Mouse (Mus musculus) CH12.LX (cell line): ENCODE measurements around the gene Syk. TPM values are rescaled to one million over a fixed set of nuclear protein-coding genes. Genes with fewer than 3 reads are reported as not detected.

ENCODE experiments used
- DNase-seq: peaks from one replicate; pipeline ENCODE4 v3.0.0-alpha.2; 2013; ENCODE audit errors: extremely low read depth
- H3K27ac ChIP-seq: 2 replicates; pipeline ENCODE4 v1.5.1; 2012; ENCODE audit warnings: low read depth, mild to moderate bottlenecking, control low read depth, moderate library complexity; ENCODE audit not compliant: insufficient read depth
- H3K27me3 ChIP-seq: replicated peaks from 2 replicates; pipeline ENCODE3; 2012; ENCODE audit warnings: inconsistent platforms
- H3K36me3 ChIP-seq, 2 experiments: replicated peaks in 1 of 2; 2 replicates each; pipeline versions ENCODE3 to v1.6.1; 2012; ENCODE audit warnings: inconsistent platforms in 1 of 2, low read length in 1 of 2, mild to moderate bottlenecking in 1 of 2, mixed read lengths in 1 of 2, moderate library complexity in 1 of 2; ENCODE audit not compliant: control insufficient read depth in 1 of 2, insufficient read depth in 1 of 2
- H3K4me1 ChIP-seq, 2 experiments: 2 replicates each; pipeline ENCODE4 v1.6.1; 2012; ENCODE audit warnings: inconsistent platforms in 1 of 2, moderate library complexity in 1 of 2; ENCODE audit not compliant: insufficient read depth in 2 of 2, control insufficient read depth in 1 of 2
- H3K4me2 ChIP-seq: 2 replicates; pipeline ENCODE4 v1.6.1; 2012; ENCODE audit warnings: low read depth, mild to moderate bottlenecking, control low read depth; ENCODE audit not compliant: poor library complexity, insufficient read depth, severe bottlenecking
- H3K4me3 ChIP-seq, 3 experiments: fragments of 150-350 bp in 1 of 3; sonication (generic) in 1 of 3; replicated peaks in 1 of 3; 2 replicates each; pipeline versions ENCODE3 to v1.5.1; 2011 to 2012; ENCODE audit warnings: low read depth in 2 of 3, low read length in 2 of 3, mild to moderate bottlenecking in 2 of 3, moderate library complexity in 2 of 3, control low read depth in 1 of 3, improper control_type of control experiment in 1 of 3, inconsistent platforms in 1 of 3, mixed read lengths in 1 of 3; ENCODE audit not compliant: poor library complexity in 1 of 3
- H3K79me2 ChIP-seq: replicated peaks from 2 replicates; pipeline ENCODE4 v1.6.1; 2012; ENCODE audit warnings: mild to moderate bottlenecking, moderate library complexity; ENCODE audit not compliant: control insufficient read depth, poor library complexity, insufficient read depth, severe bottlenecking; ENCODE audit errors: extremely low read depth
- H3K9ac ChIP-seq: 2 replicates; pipeline ENCODE4 v1.6.1; 2012; ENCODE audit warnings: low read depth, mild to moderate bottlenecking, control low read depth, moderate library complexity; ENCODE audit not compliant: insufficient read depth
- H3K9me3 ChIP-seq: replicated peaks from 2 replicates; pipeline ENCODE3; 2012; ENCODE audit warnings: low read length, inconsistent platforms, mixed read lengths
- BHLHE40 ChIP-seq: IDR thresholded peaks from 2 replicates; pipeline ENCODE4 v1.6.1; 2011; ENCODE audit warnings: mild to moderate bottlenecking, low read depth, low read length, improper control_type of control experiment
- CHD1 ChIP-seq: IDR thresholded peaks from 2 replicates; pipeline ENCODE4 v1.6.1; 2012; ENCODE audit warnings: low read depth, low read length, improper control_type of control experiment, inconsistent platforms
- CHD2 ChIP-seq: IDR thresholded peaks from 2 replicates; pipeline ENCODE4 v1.6.1; 2011; ENCODE audit warnings: low read length, improper control_type of control experiment
- CTCF ChIP-seq, 2 experiments: IDR thresholded peaks in 1 of 2; conservative IDR thresholded peaks in 1 of 2; 2 replicates each; pipeline ENCODE4 v1.5.1; 2011 to 2012; ENCODE audit warnings: low read depth in 2 of 2, low read length in 2 of 2, improper control_type of control experiment in 1 of 2, inconsistent platforms in 1 of 2, mild to moderate bottlenecking in 1 of 2, moderate library complexity in 1 of 2
- ELF1 ChIP-seq: IDR thresholded peaks from 2 replicates; pipeline ENCODE4 v1.6.1; 2014; ENCODE audit warnings: low read depth, mild to moderate bottlenecking, inconsistent platforms, low read length, improper control_type of control experiment
- EP300 ChIP-seq: IDR thresholded peaks from 2 replicates; pipeline ENCODE4 v1.6.1; 2011; ENCODE audit warnings: low read length, improper control_type of control experiment
- ETS1 ChIP-seq: conservative IDR thresholded peaks from 2 replicates; pipeline ENCODE4 v1.6.1; 2012; ENCODE audit warnings: low read depth, mild to moderate bottlenecking, inconsistent platforms, low read length, improper control_type of control experiment, moderate library complexity
- HCFC1 ChIP-seq: IDR thresholded peaks from 2 replicates; pipeline ENCODE4 v1.6.1; 2012; ENCODE audit warnings: low read depth, mild to moderate bottlenecking, inconsistent platforms, low read length, improper control_type of control experiment
- IRF4 ChIP-seq: IDR thresholded peaks from 2 replicates; pipeline ENCODE4 v1.6.1; 2014; ENCODE audit warnings: low read depth, mild to moderate bottlenecking, inconsistent platforms, low read length, improper control_type of control experiment
- JUN ChIP-seq: IDR thresholded peaks from 2 replicates; pipeline ENCODE4 v1.6.1; 2011; ENCODE audit warnings: low read depth, mild to moderate bottlenecking, low read length, improper control_type of control experiment, moderate library complexity; ENCODE audit not compliant: insufficient read depth
- JUND ChIP-seq: conservative IDR thresholded peaks from 2 replicates; pipeline ENCODE4 v1.6.1; 2011; ENCODE audit warnings: low read depth, low read length, improper control_type of control experiment
- KAT2A ChIP-seq: IDR thresholded peaks from 2 replicates; pipeline ENCODE4 v1.6.1; 2012; ENCODE audit warnings: low read length, improper control_type of control experiment, inconsistent platforms; ENCODE audit not compliant: insufficient replicate concordance
- MAX ChIP-seq: IDR thresholded peaks from 2 replicates; pipeline ENCODE4 v1.6.1; 2011; ENCODE audit warnings: low read length, improper control_type of control experiment
- MEF2A ChIP-seq: IDR thresholded peaks from 2 replicates; pipeline ENCODE4 v1.6.1; 2014; ENCODE audit warnings: low read depth, mild to moderate bottlenecking, inconsistent platforms, low read length, improper control_type of control experiment, borderline replicate concordance
- MXI1 ChIP-seq: IDR thresholded peaks from 2 replicates; pipeline ENCODE4 v1.6.1; 2011; ENCODE audit warnings: mild to moderate bottlenecking, low read depth, low read length, improper control_type of control experiment
- MYC ChIP-seq: IDR thresholded peaks from 2 replicates; pipeline ENCODE4 v1.6.1; 2011; ENCODE audit warnings: low read depth, mild to moderate bottlenecking, improper control_type of control experiment, low read length
- NRF1 ChIP-seq: IDR thresholded peaks from 2 replicates; pipeline ENCODE4 v1.6.1; 2014; ENCODE audit warnings: low read depth, mild to moderate bottlenecking, inconsistent platforms, low read length, improper control_type of control experiment, moderate library complexity
- PAX5 ChIP-seq: IDR thresholded peaks from 2 replicates; pipeline ENCODE4 v1.6.1; 2012; ENCODE audit warnings: low read length, inconsistent platforms, mixed read lengths
- POLR2A ChIP-seq: IDR thresholded peaks from 2 replicates; pipeline ENCODE4 v1.6.1; 2011; ENCODE audit warnings: low read depth, mild to moderate bottlenecking, improper control_type of control experiment, low read length
- POLR2AphosphoS2 ChIP-seq: IDR thresholded peaks from 2 replicates; pipeline ENCODE4 v1.6.1; 2011; ENCODE audit warnings: low read depth, low read length, improper control_type of control experiment
- RAD21 ChIP-seq: IDR thresholded peaks from 2 replicates; pipeline ENCODE4 v1.6.1; 2011; ENCODE audit warnings: low read depth, mild to moderate bottlenecking, low read length, improper control_type of control experiment, moderate library complexity
- RCOR1 ChIP-seq: conservative IDR thresholded peaks from 2 replicates; pipeline ENCODE4 v1.6.1; 2012; ENCODE audit warnings: low read depth, mild to moderate bottlenecking, inconsistent platforms, low read length, improper control_type of control experiment
- SIN3A ChIP-seq: IDR thresholded peaks from 2 replicates; pipeline ENCODE4 v1.6.1; 2012; ENCODE audit warnings: low read length, improper control_type of control experiment, inconsistent platforms
- TBP ChIP-seq: conservative IDR thresholded peaks from 2 replicates; pipeline ENCODE4 v1.6.1; 2011; ENCODE audit warnings: low read depth, low read length, improper control_type of control experiment
- TCF12 ChIP-seq: IDR thresholded peaks from 2 replicates; pipeline ENCODE4 v1.6.1; 2014; ENCODE audit warnings: low read depth, mild to moderate bottlenecking, inconsistent platforms, low read length, improper control_type of control experiment
- UBTF ChIP-seq: IDR thresholded peaks from 2 replicates; pipeline ENCODE4 v1.6.1; 2012; ENCODE audit warnings: low read depth, mild to moderate bottlenecking, inconsistent platforms, low read length, improper control_type of control experiment, moderate library complexity
- USF1 ChIP-seq: IDR thresholded peaks from 2 replicates; pipeline ENCODE4 v1.6.1; 2014; ENCODE audit warnings: low read depth, mild to moderate bottlenecking, inconsistent platforms, low read length, improper control_type of control experiment
- USF2 ChIP-seq: conservative IDR thresholded peaks from 2 replicates; pipeline ENCODE4 v1.6.1; 2011; ENCODE audit warnings: low read depth, low read length, improper control_type of control experiment
- ZC3H11A ChIP-seq: IDR thresholded peaks from 2 replicates; pipeline ENCODE4 v1.6.1; 2012; ENCODE audit warnings: low read depth, mild to moderate bottlenecking, inconsistent platforms, low read length, improper control_type of control experiment
- ZMIZ1 ChIP-seq: IDR thresholded peaks from 2 replicates; pipeline ENCODE4 v1.6.1; 2012; ENCODE audit warnings: low read depth, mild to moderate bottlenecking, inconsistent platforms, low read length, improper control_type of control experiment
- ZNF384 ChIP-seq: IDR thresholded peaks from 2 replicates; pipeline ENCODE4 v1.6.1; 2012; ENCODE audit warnings: low read depth, low read length, improper control_type of control experiment, inconsistent platforms
- dilution Hi-C: fragments of 300-500 bp; cut with MboI; formaldehyde crosslinking; loops from 2 replicates; pipeline ENCODE4 v1.14.3; 2020; ENCODE audit warnings: low sequenced_read_pairs; ENCODE audit not compliant: extremely low pct_unique_long_range_greater_than_20kb, extremely low pct_ligation_motif_present
- in situ Hi-C: fragments of 300-500 bp; cut with MboI; formaldehyde crosslinking; loops from 3 replicates; pipeline ENCODE4 v1.14.3; 2019; ENCODE audit warnings: low sequenced_read_pairs, low pct_ligation_motif_present, low pct_unique_long_range_greater_than_20kb, mixed read lengths
- polyA plus RNA-seq: library from polyadenylated mRNA; unstranded; fragments of >175 nt; gene quantifications from 2 replicates; pipeline ENCODE4 v1.2.1, GENCODE M21; 2012; ENCODE audit warnings: low read depth; ENCODE audit not compliant: insufficient read length
- total RNA-seq, 2 experiments: library from RNA; depleted of rRNA; stranded (reverse); fragments of 300-350 nt in 1 of 2; fragments of >200 nt in 1 of 2; gene quantifications; 2 replicates each; pipeline ENCODE4 v1.2.3; 2012 to 2014

Syk gene
- total and polyA plus RNA-seq, 3 experiments, result 117 to 185 (median 163) TPM

DNA sequence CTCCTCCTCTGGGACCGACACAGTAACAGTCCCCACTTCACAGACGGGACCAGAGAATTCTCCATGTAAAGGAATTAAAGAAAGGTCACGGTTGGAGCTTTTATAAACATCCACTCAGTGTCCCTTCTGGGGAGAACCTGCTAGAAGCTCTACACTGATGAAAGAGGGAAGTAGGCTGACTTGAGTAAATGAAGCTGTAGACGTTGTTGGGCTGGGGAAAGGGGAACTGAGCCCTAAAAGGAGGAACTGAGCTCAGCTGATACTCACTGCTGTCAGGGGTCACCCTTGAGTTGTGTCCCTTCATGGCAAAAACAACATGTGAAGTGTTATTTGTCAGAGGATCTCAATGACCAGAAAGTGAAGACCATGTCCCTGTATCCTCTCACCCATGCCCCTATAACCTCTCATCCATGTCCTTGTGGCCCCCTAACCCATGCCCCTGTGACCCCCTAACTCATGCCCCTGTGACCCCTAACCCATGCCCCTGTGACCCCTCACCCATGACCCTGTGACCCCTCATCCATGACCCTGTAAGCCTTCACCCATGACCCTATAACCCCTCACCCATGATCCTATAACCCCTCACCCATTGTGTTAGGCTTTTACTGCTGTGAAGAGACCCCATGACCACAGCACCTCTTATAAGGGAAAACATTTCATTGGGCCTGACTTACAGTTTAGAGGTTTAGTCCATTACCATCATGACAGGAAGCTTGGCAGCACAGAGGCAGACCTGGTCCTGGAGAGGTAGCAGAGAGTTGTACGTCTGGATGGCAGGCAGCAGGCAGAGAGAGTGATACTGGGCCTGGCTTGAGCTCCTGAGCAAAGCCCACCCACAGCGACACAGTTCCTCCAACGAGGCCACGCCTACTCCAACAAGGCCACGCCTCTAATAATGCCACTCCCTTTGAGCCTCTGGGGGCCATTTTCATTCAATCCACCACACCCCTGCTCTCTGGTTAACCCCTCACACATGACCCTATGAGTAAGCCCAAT, 10.2 kb upstream of the Syk start:
- peaks cover 4% of the 10 kb centered on the region for H3K9me3 ChIP-seq
- dilution Hi-C loops, result no loop called here
- DNase-seq, result peak; percentile 94
- H3K36me3 ChIP-seq, result peaks cover 0 to 14% of the 10 kb centered on the region in 2 experiments
- H3K4me1 ChIP-seq, result peaks cover 48 to 87% of the 10 kb centered on the region in 2 experiments
- H3K27me3 ChIP-seq, result no peaks in the 10 kb centered on the region
- H3K9ac ChIP-seq, result peak overlapping the region; percentile 54; the same call in 1 of the 2 replicates
- peak overlapping the region in 2 of 3 experiments; percentile 36 to 46 for H3K4me3 ChIP-seq
- TF ChIP-seq PAX5 (no peak), POLR2AphosphoS2 (no peak), UBTF (no peak), ELF1 (0 out of 2 replicates have a peak, but pooled peaks have one; percentile 33), TBP (peak; percentile 62; the same call in 1 of the 2 replicates), EP300 (peak; percentile 99), MAX (peak; percentile 37; the same call in 1 of the 2 replicates), SIN3A (peak; percentile 91), ZNF384 (0 out of 2 replicates have a peak, but pooled peaks have one; percentile 4), IRF4 (peak; percentile 100), TCF12 (peak; percentile 83), ZMIZ1 (no peak; the same call in 1 of the 2 replicates), NRF1 (0 out of 2 replicates have a peak, but pooled peaks have one; percentile 4), ZC3H11A (no peak), CTCF (conservative IDR thresholded peaks at IDR 0.05 in 1 of 2, IDR thresholded peaks at IDR 0.05 in 1 of 2; ENCODE audit: low read depth in 2 of 2, low read length in 2 of 2) (no peak), JUN (peak; percentile 49), HCFC1 (no peak), MXI1 (no peak), CHD1 (no peak), JUND (no peak), ETS1 (peak; percentile 98), POLR2A (peak; percentile 53), MEF2A (peak; percentile 47; the same call in 1 of the 2 replicates), MYC (no peak), KAT2A (no peak), USF1 (no peak), BHLHE40 (peak; percentile 80), RCOR1 (peak; percentile 93), CHD2 (peak; percentile 53), USF2 (no peak; the same call in 1 of the 2 replicates), RAD21 (no peak; the same call in 1 of the 2 replicates)
- in situ Hi-C loops, result loop anchor here (5.0 to 25.0 kb wide), 2 partner anchors 40 to 735 kb away; partner anchors contain the start of gene Gadd45g
- H3K79me2 ChIP-seq, result no peaks in the 10 kb centered on the region
- H3K4me2 ChIP-seq, result peak overlapping the region; percentile 80
- H3K27ac ChIP-seq, result peak overlapping the region; percentile 99
